Mouse (Mus musculus) heart, embryonic 11.5 days (tissue): ENCODE data around the gene Armh2. TPM values are rescaled to one million over a fixed set of nuclear protein-coding genes. Genes with fewer than 3 reads are reported as not detected.

Experiments
- ATAC-seq: fragments of 200-750 bp; cut with Nextera tagmentation; replicated peaks from 2 replicates; pipeline ENCODE4 v1.8.0; 2017; ENCODE audit warnings: moderate library complexity; ENCODE audit not compliant: insufficient number of reproducible peaks, low FRiP score, low TSS enrichment
- H3K27ac ChIP-seq: fragments of 300-500 bp; sonication (generic); 2 replicates; pipeline ENCODE4 v1.5.1; 2014; ENCODE audit warnings: mild to moderate bottlenecking, low read depth, low read length
- H3K27me3 ChIP-seq: fragments of 300-500 bp; sonication (generic); 2 replicates; pipeline ENCODE4 v1.6.1; 2014; ENCODE audit warnings: mild to moderate bottlenecking, low read length, mixed read lengths; ENCODE audit not compliant: control insufficient read depth, insufficient read depth
- H3K36me3 ChIP-seq: fragments of 300-500 bp; sonication (generic); 2 replicates; pipeline ENCODE4 v1.6.1; 2014; ENCODE audit warnings: mild to moderate bottlenecking, low read length, moderate library complexity, mixed read lengths; ENCODE audit not compliant: control insufficient read depth, insufficient read depth
- H3K4me1 ChIP-seq: fragments of 300-500 bp; sonication (generic); 2 replicates; pipeline ENCODE4 v1.6.1; 2014; ENCODE audit warnings: low read length; ENCODE audit not compliant: control insufficient read depth, insufficient read depth
- H3K4me2 ChIP-seq: fragments of 300-500 bp; sonication (generic); 2 replicates; pipeline ENCODE4 v1.6.1; 2014; ENCODE audit warnings: mild to moderate bottlenecking, moderate library complexity
- H3K4me3 ChIP-seq: fragments of 300-500 bp; sonication (generic); 2 replicates; pipeline ENCODE4 v1.5.1; 2014; ENCODE audit warnings: low read depth, low read length
- H3K9ac ChIP-seq: fragments of 300-500 bp; sonication (generic); 2 replicates; pipeline ENCODE4 v1.6.1; 2014; ENCODE audit warnings: mild to moderate bottlenecking, low read depth, low read length, moderate library complexity
- H3K9me3 ChIP-seq: fragments of 300-500 bp; sonication (generic); replicated peaks from 2 replicates; pipeline ENCODE4 v1.6.1; 2016; ENCODE audit warnings: low read length; ENCODE audit not compliant: control insufficient read depth
- WGBS: fragments of 180-500 bp; shearing (Covaris S2); extraction: QIAGEN DNeasy Blood & Tissue Kit; methylation state at CpG from one replicate; pipeline ENCODE4 v1.1.7; 2014; ENCODE audit not compliant: insufficient replicate concordance; 5-methylcytosine and 5-hydroxymethylcytosine counted together
- polyA plus RNA-seq: library from polyadenylated mRNA; unstranded; fragments of >200 nt; fragmentation: Nextera tagmentation; extraction: Ambion mirVana; gene quantifications from 2 replicates; pipeline ENCODE4 v1.2.1, GENCODE M21; 2014

The Armh2 gene
- polyA plus RNA-seq, 1 experiment from 2014 or later, result not detected

- ATAC-seq, result no peak
- no peaks in the 10 kb centered on the region for H3K9me3 ChIP-seq
- no peak overlapping the region for H3K9ac ChIP-seq
- H3K27me3 ChIP-seq, result peaks cover 3% of the 10 kb centered on the region; the same call in 1 of the 2 replicates
- WGBS, result 80% methylated on average over 9 of the region's 9 CpGs
- H3K4me3 ChIP-seq, result no peak overlapping the region
- peaks cover 5% of the 10 kb centered on the region; the same call in 1 of the 2 replicates for H3K36me3 ChIP-seq
- H3K4me2 ChIP-seq, result no peak overlapping the region
- H3K27ac ChIP-seq, result no peak overlapping the region
- H3K4me1 ChIP-seq, result no peaks in the 10 kb centered on the region
These were observed 26.6 kb upstream of the Armh2 start for GRCm38 (mm10) chr13:24714360-24714885.

GRCm38 (mm10) chr13:24715601-24716000 lies 25.4 kb upstream of the Armh2 start:
- no peaks in the 10 kb centered on the region for H3K4me1 ChIP-seq
- WGBS, result 68% methylated on average over 5 of the region's 5 CpGs

GRCm38 (mm10) chr13:24716441-24716840 lies 24.6 kb upstream of the Armh2 start:
- no peak for ATAC-seq

More at GRCm38 (mm10) chr13:24715601-24716000, 25.4 kb upstream of the Armh2 start:
- H3K9me3 ChIP-seq, result no peaks in the 10 kb centered on the region
- H3K4me2 ChIP-seq, result no peak overlapping the region
- no peak overlapping the region for H3K27ac ChIP-seq
- H3K9ac ChIP-seq, result no peak overlapping the region
- H3K36me3 ChIP-seq, result peaks cover 5% of the 10 kb centered on the region; the same call in 1 of the 2 replicates
- no peak for ATAC-seq
- no peak overlapping the region for H3K4me3 ChIP-seq
- H3K27me3 ChIP-seq, result no peaks in the 10 kb centered on the region; the same call in 1 of the 2 replicates

GRCm38 (mm10) chr13:24717677-24718076 lies 23.4 kb upstream of the Armh2 start:
- H3K9me3 ChIP-seq, result no peaks in the 10 kb centered on the region
- no peaks in the 10 kb centered on the region for H3K27me3 ChIP-seq
- H3K4me2 ChIP-seq, result no peak overlapping the region
- H3K4me3 ChIP-seq, result no peak overlapping the region
- no peak for ATAC-seq
- H3K9ac ChIP-seq, result no peak overlapping the region
- WGBS, result 58% methylated on average over 7 of the region's 7 CpGs
- no peak overlapping the region for H3K27ac ChIP-seq
- H3K36me3 ChIP-seq, result peaks cover 2% of the 10 kb centered on the region; the same call in 1 of the 2 replicates
- no peaks in the 10 kb centered on the region for H3K4me1 ChIP-seq

More at GRCm38 (mm10) chr13:24716441-24716840, 24.6 kb upstream of the Armh2 start:
- Histone ChIP-seq H3K9me3 (no peaks in the 10 kb centered on the region), H3K27ac (no peak overlapping the region), H3K4me2 (no peak overlapping the region), H3K4me3 (no peak overlapping the region), H3K36me3 (peaks cover 2% of the 10 kb centered on the region; the same call in 1 of the 2 replicates), H3K4me1 (no peaks in the 10 kb centered on the region), H3K9ac (no peak overlapping the region), H3K27me3 (no peaks in the 10 kb centered on the region)
- 63% methylated on average over 9 of the region's 9 CpGs for WGBS

GRCm38 (mm10) chr13:24721502-24721901 lies 19.5 kb upstream of the Armh2 start:
- no peak for ATAC-seq
- no peak overlapping the region for H3K4me3 ChIP-seq
- WGBS, result 69% methylated on average over 10 of the region's 10 CpGs
- no peaks in the 10 kb centered on the region for H3K27me3 ChIP-seq
- H3K4me1 ChIP-seq, result no peaks in the 10 kb centered on the region
- H3K36me3 ChIP-seq, result peaks cover 2% of the 10 kb centered on the region; the same call in 1 of the 2 replicates
- H3K4me2 ChIP-seq, result no peak overlapping the region
- H3K9ac ChIP-seq, result no peak overlapping the region
- no peaks in the 10 kb centered on the region for H3K9me3 ChIP-seq
- H3K27ac ChIP-seq, result no peak overlapping the region

GRCm38 (mm10) chr13:24723699-24724394 lies 17.2 kb upstream of the Armh2 start:
- H3K9ac ChIP-seq, result no peak overlapping the region
- no peaks in the 10 kb centered on the region for H3K27me3 ChIP-seq
- no peaks in the 10 kb centered on the region for H3K36me3 ChIP-seq
- H3K4me3 ChIP-seq, result no peak overlapping the region
- 62% methylated on average over 8 of the region's 8 CpGs for WGBS
- H3K4me1 ChIP-seq, result no peaks in the 10 kb centered on the region
- no peak for ATAC-seq
- no peak overlapping the region for H3K4me2 ChIP-seq
- H3K27ac ChIP-seq, result no peak overlapping the region
- H3K9me3 ChIP-seq, result no peaks in the 10 kb centered on the region

- no peak overlapping the region for H3K27ac ChIP-seq
- WGBS, result 64% methylated on average over 4 of the region's 4 CpGs
- H3K9me3 ChIP-seq, result no peaks in the 10 kb centered on the region
These were observed 16.7 kb upstream of the Armh2 start for GRCm38 (mm10) chr13:24724395-24724759.

GRCm38 (mm10) chr13:24729128-24729527 lies 11.9 kb upstream of the Armh2 start:
- no peaks in the 10 kb centered on the region for H3K9me3 ChIP-seq
- no peak overlapping the region for H3K9ac ChIP-seq
- ATAC-seq, result no peak
- WGBS, result 74% methylated on average over 5 of the region's 5 CpGs
- H3K4me3 ChIP-seq, result no peak overlapping the region
- H3K27me3 ChIP-seq, result no peaks in the 10 kb centered on the region
- no peak overlapping the region for H3K27ac ChIP-seq
- H3K4me1 ChIP-seq, result no peaks in the 10 kb centered on the region
- H3K4me2 ChIP-seq, result no peak overlapping the region
- no peaks in the 10 kb centered on the region for H3K36me3 ChIP-seq

More at GRCm38 (mm10) chr13:24724395-24724759, 16.7 kb upstream of the Armh2 start:
- Histone ChIP-seq H3K27me3 (no peaks in the 10 kb centered on the region), H3K36me3 (no peaks in the 10 kb centered on the region), H3K4me1 (no peaks in the 10 kb centered on the region), H3K9ac (no peak overlapping the region), H3K4me2 (no peak overlapping the region), H3K4me3 (no peak overlapping the region)
- no peak for ATAC-seq

- Histone ChIP-seq H3K36me3 (no peaks in the 10 kb centered on the region), H3K4me1 (no peaks in the 10 kb centered on the region), H3K9me3 (no peaks in the 10 kb centered on the region), H3K9ac (no peak overlapping the region), H3K27ac (no peak overlapping the region), H3K4me2 (no peak overlapping the region), H3K27me3 (no peaks in the 10 kb centered on the region), H3K4me3 (no peak overlapping the region)
- ATAC-seq, result no peak
- WGBS, result 86% methylated on average over 5 of the region's 5 CpGs
These were observed 6.5 kb upstream of the Armh2 start for GRCm38 (mm10) chr13:24734502-24734901.
